Mouse (Mus musculus): ENCODE measurements around the gene Cped1.

Cped1 gene

GRCm38 (mm10) chr6:22298059-22298458 is 312.3 kb downstream of the Cped1 start:
- no peak for DNase-seq (ENCODE audit: low spot score)
